In the genomic region with DNA sequence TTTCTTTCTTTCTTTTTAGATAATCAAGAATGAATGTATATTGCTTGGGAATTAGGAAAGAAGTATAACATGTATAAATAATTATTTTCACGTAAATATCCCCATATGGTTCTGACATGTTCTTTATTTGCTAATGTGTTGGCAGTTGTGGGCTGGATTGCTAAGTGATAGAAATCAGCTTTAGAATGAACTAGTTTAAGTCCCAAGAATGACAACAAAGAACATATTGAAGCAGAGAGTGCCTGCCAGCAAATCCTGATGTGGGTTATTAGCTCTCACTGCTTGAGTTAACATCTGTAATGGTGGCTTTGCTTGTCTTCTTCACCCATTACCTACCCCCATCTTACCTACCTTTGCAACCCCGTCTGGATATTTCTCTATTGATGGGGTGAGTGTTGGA, we compare ENCODE assay signal across 21 mouse cellular contexts.
"Had no signal": no experiment of that assay in that cellular context is flagged by ENCODE, and none has a peak within 500 bp of the region (broad histone marks: within the 10 kb centered on the region; RNA-seq: fewer than 3 reads in every experiment).

No protein-coding gene starts in this region.

- H3K4me2 ChIP-seq: intestine, embryonic 15.5 days; kidney, embryonic 15.5 days; limb, embryonic 13.5 days; liver, embryonic 12.5 days; liver, embryonic 15.5 days; midbrain, embryonic 12.5 days; midbrain, embryonic 15.5 days; neural tube, embryonic 13.5 days had no signal

- H3K9me3 ChIP-seq: intestine, embryonic 15.5 days; kidney, embryonic 15.5 days; limb, embryonic 10.5 days; limb, embryonic 13.5 days; liver, embryonic 12.5 days; liver, embryonic 15.5 days; midbrain, embryonic 12.5 days; midbrain, embryonic 15.5 days; neural tube, embryonic 13.5 days had no signal

- H3K27ac ChIP-seq: intestine, embryonic 15.5 days; kidney, embryonic 15.5 days; limb, embryonic 10.5 days; limb, embryonic 13.5 days; liver, embryonic 12.5 days; liver, embryonic 15.5 days; macrophage; midbrain, embryonic 12.5 days; midbrain, embryonic 15.5 days; neural tube, embryonic 13.5 days had no signal

- ATAC-seq: intestine, embryonic 15.5 days; liver, embryonic 12.5 days; midbrain, embryonic 15.5 days had no signal

- H3K36me3 ChIP-seq: intestine, embryonic 15.5 days; kidney, embryonic 15.5 days; limb, embryonic 10.5 days; limb, embryonic 13.5 days; liver, embryonic 12.5 days; liver, embryonic 15.5 days; midbrain, embryonic 12.5 days; midbrain, embryonic 15.5 days; neural tube, embryonic 13.5 days had no signal

- DNase-seq: kidney, adult 11 months; kidney, adult 8-10 months; kidney, postnatal 10 days; kidney, postnatal 36 days; liver; lung, postnatal 14 days; retina, postnatal 1 day; right cerebral cortex, postnatal 25 days; spleen, adult 18-20 months; thymus, adult 18-20 months; thymus, postnatal 36 days had no signal

- H3K4me1 ChIP-seq: intestine, embryonic 15.5 days; kidney, embryonic 15.5 days; liver, embryonic 12.5 days; liver, embryonic 15.5 days; midbrain, embryonic 12.5 days; midbrain, embryonic 15.5 days had no signal

- H3K4me3 ChIP-seq: intestine, embryonic 15.5 days; kidney, embryonic 15.5 days; limb, embryonic 10.5 days; limb, embryonic 13.5 days; liver, embryonic 12.5 days; liver, embryonic 15.5 days; midbrain, embryonic 12.5 days; midbrain, embryonic 15.5 days; neural tube, embryonic 13.5 days had no signal

- H3K27me3 ChIP-seq: intestine, embryonic 15.5 days; kidney, embryonic 15.5 days; limb, embryonic 13.5 days; liver, embryonic 12.5 days; liver, embryonic 15.5 days; midbrain, embryonic 12.5 days; midbrain, embryonic 15.5 days; neural tube, embryonic 13.5 days had no signal

- H3K9ac ChIP-seq: intestine, embryonic 15.5 days; kidney, embryonic 15.5 days; limb, embryonic 13.5 days; liver, embryonic 12.5 days; liver, embryonic 15.5 days; midbrain, embryonic 12.5 days; midbrain, embryonic 15.5 days; neural tube, embryonic 13.5 days had no signal
